Mouse (Mus musculus) kidney, postnatal 0 days (tissue): ENCODE data around the gene Fbxl17. TPM values are rescaled to one million over a fixed set of nuclear protein-coding genes. Genes with fewer than 3 reads are reported as not detected.

Experiments used
- ATAC-seq: fragments of 200-750 bp; cut with Nextera tagmentation; replicated peaks from 2 replicates; pipeline ENCODE4 v1.8.0; 2017; ENCODE audit warnings: low read depth, moderate number of reproducible peaks, moderate TSS enrichment, moderate library complexity; ENCODE audit not compliant: low FRiP score
- DNase-seq: peaks from one replicate; pipeline ENCODE4 v3.0.0-alpha.2; 2016; ENCODE audit warnings: low spot score
- H3K27ac ChIP-seq: fragments of 300-500 bp; sonication (generic); 2 replicates; pipeline ENCODE4 v1.5.1; 2014; ENCODE audit warnings: mild to moderate bottlenecking
- H3K27me3 ChIP-seq: fragments of 300-500 bp; sonication (generic); 2 replicates; pipeline ENCODE4 v1.6.1; 2014; ENCODE audit warnings: low read length, mixed read lengths; ENCODE audit not compliant: insufficient read depth
- H3K36me3 ChIP-seq: fragments of 300-500 bp; sonication (generic); 2 replicates; pipeline ENCODE4 v1.6.1; 2014; ENCODE audit warnings: low read length, mixed read lengths; ENCODE audit not compliant: insufficient read depth
- H3K4me1 ChIP-seq: fragments of 300-500 bp; sonication (generic); replicated peaks from 2 replicates; pipeline ENCODE4 v1.6.1; 2014; ENCODE audit warnings: antibody characterized with exemption, low read length, mixed read lengths; ENCODE audit not compliant: insufficient read depth
- H3K4me2 ChIP-seq: fragments of 300-500 bp; sonication (generic); 2 replicates; pipeline ENCODE4 v1.6.1; 2014; ENCODE audit warnings: mild to moderate bottlenecking, low read length, moderate library complexity, mixed read lengths
- H3K4me3 ChIP-seq: fragments of 300-500 bp; sonication (generic); replicated peaks from 2 replicates; pipeline ENCODE4 v1.5.1; 2014; ENCODE audit warnings: low read depth, low read length
- H3K9ac ChIP-seq: fragments of 300-500 bp; sonication (generic); 2 replicates; pipeline ENCODE4 v1.6.1; 2014; ENCODE audit warnings: low read depth, low read length
- H3K9me3 ChIP-seq: fragments of 300-500 bp; sonication (generic); replicated peaks from 2 replicates; pipeline ENCODE4 v1.6.1; 2016; ENCODE audit warnings: low read length, inconsistent platforms, mixed read lengths
- CTCF ChIP-seq: IDR thresholded peaks from 2 replicates; pipeline ENCODE4 v1.5.1; 2016; ENCODE audit warnings: antibody characterized with exemption, low read depth, mild to moderate bottlenecking, moderate library complexity
- WGBS: fragments of 180-500 bp; shearing (Covaris S2); extraction: QIAGEN DNeasy Blood & Tissue Kit; methylation state at CpG from one replicate; pipeline ENCODE4 v1.1.7; 2014; 5-methylcytosine and 5-hydroxymethylcytosine counted together
- polyA plus RNA-seq: library from polyadenylated mRNA; unstranded; fragments of >200 nt; fragmentation: Nextera tagmentation; extraction: Ambion mirVana; gene quantifications from 2 replicates; pipeline ENCODE4 v1.2.1, GENCODE M21; 2015

Fbxl17 gene
- polyA plus RNA-seq, 1 experiment from 2014 or later = 9.0 TPM

- Histone ChIP-seq H3K27ac (no peak overlapping the region), H3K4me1 (no peaks in the 10 kb centered on the region), H3K9me3 (no peaks in the 10 kb centered on the region), H3K9ac (no peak overlapping the region), H3K36me3 (no peaks in the 10 kb centered on the region), H3K4me3 (no peak overlapping the region), H3K27me3 (no peaks in the 10 kb centered on the region), H3K4me2 (no peak overlapping the region)
- DNase-seq = no peak
- ATAC-seq = no peak
- WGBS = 57% methylated on average over 6 of the region's 6 CpGs
- no peak for TF ChIP-seq CTCF
Observed at GRCm38 (mm10) chr17:63271000-63271399, 228.8 kb downstream of the Fbxl17 start.

GRCm38 (mm10) chr17:63270513-63270912, 229.3 kb downstream of the Fbxl17 start:
- 80% methylated on average over 5 of the region's 5 CpGs for WGBS
- DNase-seq (no peak), ATAC-seq (no peak)
- Histone ChIP-seq H3K9ac (no peak overlapping the region), H3K9me3 (no peaks in the 10 kb centered on the region), H3K27me3 (no peaks in the 10 kb centered on the region), H3K4me1 (no peaks in the 10 kb centered on the region), H3K27ac (no peak overlapping the region), H3K36me3 (no peaks in the 10 kb centered on the region), H3K4me2 (no peak overlapping the region), H3K4me3 (no peak overlapping the region)
- no peak for TF ChIP-seq CTCF

GRCm38 (mm10) chr17:63262674-63263073, 237.1 kb downstream of the Fbxl17 start:
- 92% methylated on average over 5 of the region's 5 CpGs for WGBS
- no peak overlapping the region for H3K27ac ChIP-seq
- no peaks in the 10 kb centered on the region for H3K36me3 ChIP-seq
- no peak overlapping the region for H3K4me3 ChIP-seq
- H3K4me1 ChIP-seq = no peaks in the 10 kb centered on the region
- no peak overlapping the region for H3K9ac ChIP-seq
- no peaks in the 10 kb centered on the region for H3K9me3 ChIP-seq
- DNase-seq = no peak
- no peaks in the 10 kb centered on the region for H3K27me3 ChIP-seq
- H3K4me2 ChIP-seq = no peak overlapping the region
- ATAC-seq = no peak
- no peak for TF ChIP-seq CTCF

- no peaks in the 10 kb centered on the region for H3K4me1 ChIP-seq
- ATAC-seq (no peak), DNase-seq (no peak)
- no peak overlapping the region for H3K27ac ChIP-seq
- TF ChIP-seq CTCF = no peak
- no peak overlapping the region for H3K4me3 ChIP-seq
- H3K9me3 ChIP-seq = no peaks in the 10 kb centered on the region
- 94% methylated on average over 10 of the region's 10 CpGs for WGBS
- no peaks in the 10 kb centered on the region for H3K27me3 ChIP-seq
- no peaks in the 10 kb centered on the region for H3K36me3 ChIP-seq
- H3K4me2 ChIP-seq = no peak overlapping the region
- H3K9ac ChIP-seq = no peak overlapping the region
Observed at GRCm38 (mm10) chr17:63261508-63262141, 238.2 kb downstream of the Fbxl17 start.

GRCm38 (mm10) chr17:63259091-63259490, 240.7 kb downstream of the Fbxl17 start:
- Histone ChIP-seq H3K9me3 (no peaks in the 10 kb centered on the region), H3K4me3 (no peak overlapping the region), H3K9ac (no peak overlapping the region), H3K4me2 (no peak overlapping the region), H3K36me3 (no peaks in the 10 kb centered on the region), H3K27me3 (no peaks in the 10 kb centered on the region), H3K4me1 (no peaks in the 10 kb centered on the region), H3K27ac (no peak overlapping the region)
- WGBS = 66% methylated on average over 3 of the region's 3 CpGs
- DNase-seq = no peak
- TF ChIP-seq CTCF = no peak
- no peak for ATAC-seq

GRCm38 (mm10) chr17:63246144-63246619, 253.6 kb downstream of the Fbxl17 start:
- H3K4me1 ChIP-seq = no peaks in the 10 kb centered on the region
- no peak overlapping the region for H3K27ac ChIP-seq
- no peak for TF ChIP-seq CTCF
- H3K27me3 ChIP-seq = no peaks in the 10 kb centered on the region
- no peak overlapping the region for H3K4me2 ChIP-seq
- WGBS = 64% methylated on average over 7 of the region's 7 CpGs
- DNase-seq (no peak), ATAC-seq (peak; percentile 82)
- no peaks in the 10 kb centered on the region for H3K9me3 ChIP-seq
- no peak overlapping the region for H3K9ac ChIP-seq
- no peaks in the 10 kb centered on the region for H3K36me3 ChIP-seq
- no peak overlapping the region for H3K4me3 ChIP-seq

GRCm38 (mm10) chr17:63245472-63245871, 254.3 kb downstream of the Fbxl17 start:
- Histone ChIP-seq H3K4me1 (no peaks in the 10 kb centered on the region), H3K27me3 (no peaks in the 10 kb centered on the region), H3K9ac (no peak overlapping the region), H3K4me3 (no peak overlapping the region), H3K9me3 (no peaks in the 10 kb centered on the region), H3K27ac (no peak overlapping the region), H3K36me3 (no peaks in the 10 kb centered on the region), H3K4me2 (no peak overlapping the region)
- TF ChIP-seq CTCF = no peak
- no peak for ATAC-seq
- 95% methylated on average over 8 of the region's 9 CpGs for WGBS
- DNase-seq = no peak
